Mouse (Mus musculus) hindbrain, embryonic 12.5 days (tissue): ENCODE data around the gene Aebp1. TPM values are rescaled to one million over a fixed set of nuclear protein-coding genes. Genes with fewer than 3 reads are reported as not detected.

Experiments used
- ATAC-seq: fragments of 200-750 bp; cut with Nextera tagmentation; 2 replicates; pipeline ENCODE4 v1.8.0; 2017; ENCODE audit warnings: moderate TSS enrichment; ENCODE audit not compliant: low FRiP score
- H3K27ac ChIP-seq: fragments of 300-500 bp; sonication (generic); 2 replicates; pipeline ENCODE4 v1.5.1; 2016; ENCODE audit warnings: mild to moderate bottlenecking
- H3K27me3 ChIP-seq: fragments of 300-500 bp; sonication (generic); 2 replicates; pipeline ENCODE4 v1.6.1; 2016; ENCODE audit warnings: mild to moderate bottlenecking
- H3K36me3 ChIP-seq: fragments of 300-500 bp; sonication (generic); 2 replicates; pipeline ENCODE4 v1.6.1; 2016; ENCODE audit warnings: mild to moderate bottlenecking
- H3K4me1 ChIP-seq: fragments of 300-500 bp; sonication (generic); 2 replicates; pipeline ENCODE4 v1.6.1; 2016
- H3K4me2 ChIP-seq: fragments of 300-500 bp; sonication (generic); replicated peaks from 2 replicates; pipeline ENCODE4 v1.6.1; 2016; ENCODE audit warnings: mild to moderate bottlenecking
- H3K4me3 ChIP-seq: fragments of 300-500 bp; sonication (generic); 2 replicates; pipeline ENCODE4 v1.5.1; 2016; ENCODE audit warnings: mild to moderate bottlenecking
- H3K9ac ChIP-seq: fragments of 300-500 bp; sonication (generic); 2 replicates; pipeline ENCODE4 v1.6.1; 2016; ENCODE audit warnings: mild to moderate bottlenecking, moderate library complexity
- H3K9me3 ChIP-seq: fragments of 300-500 bp; sonication (generic); replicated peaks from 2 replicates; pipeline ENCODE4 v1.6.1; 2016; ENCODE audit warnings: mild to moderate bottlenecking
- WGBS: fragments of 180-500 bp; shearing (Covaris S2); methylation state at CpG from one replicate; pipeline ENCODE4 v1.1.7; 2016; 5-methylcytosine and 5-hydroxymethylcytosine counted together
- polyA plus RNA-seq: library from polyadenylated mRNA; unstranded; fragments of >200 nt; fragmentation: Nextera tagmentation; extraction: Ambion mirVana; gene quantifications from 2 replicates; pipeline ENCODE4 v1.2.1, GENCODE M21; 2016

Aebp1 gene
- polyA plus RNA-seq, 1 experiment from 2014 or later, result 41.4 TPM

- H3K27me3 ChIP-seq, result peaks cover 29% of the 10 kb centered on the region
- no peaks in the 10 kb centered on the region for H3K9me3 ChIP-seq
- peaks cover 36% of the 10 kb centered on the region for H3K4me1 ChIP-seq
- H3K27ac ChIP-seq, result peak overlapping the region; percentile 75
- peak overlapping the region; percentile 73 for H3K4me2 ChIP-seq
- peak overlapping the region; percentile 38 for H3K4me3 ChIP-seq
- WGBS, result under 1% methylated on average over 32 of the region's 32 CpGs
- peak overlapping the region; percentile 58 for H3K9ac ChIP-seq
- H3K36me3 ChIP-seq, result no peaks in the 10 kb centered on the region
- ATAC-seq, result peak; percentile 81
These were observed 40.2 kb downstream of the Aebp1 start for GRCm38 (mm10) chr11:5901950-5902349.

GRCm38 (mm10) chr11:5902390-5902789 lies 40.6 kb downstream of the Aebp1 start:
- ATAC-seq, result peak; percentile 51; the same call in 1 of the 2 replicates
- peak overlapping the region; percentile 58 for H3K9ac ChIP-seq
- peaks cover 32% of the 10 kb centered on the region for H3K4me1 ChIP-seq
- H3K36me3 ChIP-seq, result no peaks in the 10 kb centered on the region
- peak overlapping the region; percentile 38 for H3K4me3 ChIP-seq
- 3% methylated on average over 6 of the region's 6 CpGs for WGBS
- H3K9me3 ChIP-seq, result no peaks in the 10 kb centered on the region
- peak overlapping the region; percentile 75 for H3K27ac ChIP-seq
- H3K27me3 ChIP-seq, result peaks cover 25% of the 10 kb centered on the region
- peak overlapping the region; percentile 73 for H3K4me2 ChIP-seq

GRCm38 (mm10) chr11:5903844-5904243 lies 42.1 kb downstream of the Aebp1 start:
- ATAC-seq, result no peak
- Histone ChIP-seq H3K4me1 (peaks cover 26% of the 10 kb centered on the region), H3K27ac (peak overlapping the region; percentile 40; the same call in 1 of the 2 replicates), H3K27me3 (peaks cover 14% of the 10 kb centered on the region), H3K9ac (no peak overlapping the region), H3K36me3 (no peaks in the 10 kb centered on the region), H3K4me2 (no peak overlapping the region), H3K9me3 (no peaks in the 10 kb centered on the region), H3K4me3 (no peak overlapping the region)
- WGBS, result 89% methylated on average over 2 of the region's 2 CpGs

GRCm38 (mm10) chr11:5904357-5904756 lies 42.6 kb downstream of the Aebp1 start:
- peaks cover 26% of the 10 kb centered on the region for H3K4me1 ChIP-seq
- no peaks in the 10 kb centered on the region for H3K36me3 ChIP-seq
- no peak overlapping the region for H3K9ac ChIP-seq
- peaks cover 9% of the 10 kb centered on the region; the same call in 1 of the 2 replicates for H3K27me3 ChIP-seq
- no peak overlapping the region for H3K4me2 ChIP-seq
- H3K27ac ChIP-seq, result 0 out of 2 replicates have a peak overlapping the region, but pooled peaks have one; percentile 1
- no peak for ATAC-seq
- H3K4me3 ChIP-seq, result no peak overlapping the region
- no peaks in the 10 kb centered on the region for H3K9me3 ChIP-seq
- 87% methylated on average over 19 of the region's 19 CpGs for WGBS

- H3K9me3 ChIP-seq, result no peaks in the 10 kb centered on the region
- H3K9ac ChIP-seq, result no peak overlapping the region
- H3K4me2 ChIP-seq, result no peak overlapping the region
- ATAC-seq, result no peak
- H3K4me1 ChIP-seq, result peaks cover 26% of the 10 kb centered on the region
- no peak overlapping the region for H3K27ac ChIP-seq
- H3K27me3 ChIP-seq, result 0 out of 2 replicates have a peak, but pooled peaks cover 8% of the 10 kb centered on the region
- WGBS, result 90% methylated on average over 6 of the region's 6 CpGs
- H3K4me3 ChIP-seq, result no peak overlapping the region
- no peaks in the 10 kb centered on the region for H3K36me3 ChIP-seq
These were observed 43.1 kb downstream of the Aebp1 start for GRCm38 (mm10) chr11:5904871-5905270.

GRCm38 (mm10) chr11:5905778-5906518 lies 44.2 kb downstream of the Aebp1 start:
- Histone ChIP-seq H3K9me3 (no peaks in the 10 kb centered on the region), H3K36me3 (no peaks in the 10 kb centered on the region), H3K4me2 (no peak overlapping the region), H3K27ac (no peak overlapping the region), H3K4me3 (no peak overlapping the region), H3K9ac (no peak overlapping the region), H3K27me3 (0 out of 2 replicates have a peak, but pooled peaks cover 8% of the 10 kb centered on the region), H3K4me1 (peaks cover 23% of the 10 kb centered on the region)
- no peak for ATAC-seq
- WGBS, result 88% methylated on average over 10 of the region's 10 CpGs

- no peak overlapping the region for H3K4me3 ChIP-seq
- H3K9me3 ChIP-seq, result no peaks in the 10 kb centered on the region
- H3K36me3 ChIP-seq, result no peaks in the 10 kb centered on the region
- H3K27me3 ChIP-seq, result 0 out of 2 replicates have a peak, but pooled peaks cover 6% of the 10 kb centered on the region
- H3K4me1 ChIP-seq, result peaks cover 12% of the 10 kb centered on the region
- no peak overlapping the region for H3K9ac ChIP-seq
- no peak for ATAC-seq
- H3K27ac ChIP-seq, result no peak overlapping the region
- 36% methylated on average over 5 of the region's 5 CpGs for WGBS
- no peak overlapping the region for H3K4me2 ChIP-seq
These were observed 45.3 kb downstream of the Aebp1 start for GRCm38 (mm10) chr11:5907096-5907495.

- H3K9me3 ChIP-seq, result no peaks in the 10 kb centered on the region
- 82% methylated on average over 4 of the region's 4 CpGs for WGBS
- no peak for ATAC-seq
- no peaks in the 10 kb centered on the region for H3K36me3 ChIP-seq
- no peak overlapping the region for H3K4me2 ChIP-seq
- H3K27me3 ChIP-seq, result no peaks in the 10 kb centered on the region
- no peaks in the 10 kb centered on the region for H3K4me1 ChIP-seq
- H3K27ac ChIP-seq, result no peak overlapping the region
- H3K4me3 ChIP-seq, result no peak overlapping the region
- no peak overlapping the region for H3K9ac ChIP-seq
These were observed 46.9 kb downstream of the Aebp1 start for GRCm38 (mm10) chr11:5908642-5909041.

- H3K4me1 ChIP-seq, result no peaks in the 10 kb centered on the region
- H3K27ac ChIP-seq, result no peak overlapping the region
- no peak overlapping the region for H3K9ac ChIP-seq
- WGBS, result 39% methylated on average over 5 of the region's 5 CpGs
- no peaks in the 10 kb centered on the region for H3K27me3 ChIP-seq
- H3K4me2 ChIP-seq, result no peak overlapping the region
- H3K36me3 ChIP-seq, result no peaks in the 10 kb centered on the region
- no peak for ATAC-seq
- H3K9me3 ChIP-seq, result no peaks in the 10 kb centered on the region
- no peak overlapping the region for H3K4me3 ChIP-seq
These were observed 50.9 kb downstream of the Aebp1 start for GRCm38 (mm10) chr11:5912635-5913034.

GRCm38 (mm10) chr11:5913256-5913655 lies 51.5 kb downstream of the Aebp1 start:
- Histone ChIP-seq H3K36me3 (no peaks in the 10 kb centered on the region), H3K27ac (no peak overlapping the region), H3K4me3 (no peak overlapping the region), H3K4me1 (no peaks in the 10 kb centered on the region), H3K9ac (no peak overlapping the region), H3K27me3 (no peaks in the 10 kb centered on the region), H3K9me3 (no peaks in the 10 kb centered on the region), H3K4me2 (no peak overlapping the region)
- 69% methylated on average over 8 of the region's 8 CpGs for WGBS
- no peak for ATAC-seq

GRCm38 (mm10) chr11:5913936-5914335 lies 52.2 kb downstream of the Aebp1 start:
- ATAC-seq, result no peak
- WGBS, result 73% methylated on average over 4 of the region's 4 CpGs
- H3K36me3 ChIP-seq, result no peaks in the 10 kb centered on the region
- no peak overlapping the region for H3K4me2 ChIP-seq
- no peaks in the 10 kb centered on the region for H3K27me3 ChIP-seq
- no peak overlapping the region for H3K27ac ChIP-seq
- no peaks in the 10 kb centered on the region for H3K9me3 ChIP-seq
- no peak overlapping the region for H3K9ac ChIP-seq
- H3K4me1 ChIP-seq, result no peaks in the 10 kb centered on the region
- H3K4me3 ChIP-seq, result no peak overlapping the region

GRCm38 (mm10) chr11:5914940-5915339 lies 53.2 kb downstream of the Aebp1 start:
- Histone ChIP-seq H3K9ac (no peak overlapping the region), H3K36me3 (no peaks in the 10 kb centered on the region), H3K4me3 (no peak overlapping the region), H3K27ac (no peak overlapping the region), H3K9me3 (no peaks in the 10 kb centered on the region), H3K27me3 (no peaks in the 10 kb centered on the region), H3K4me1 (no peaks in the 10 kb centered on the region), H3K4me2 (no peak overlapping the region)
- WGBS, result 59% methylated on average over 5 of the region's 5 CpGs
- no peak for ATAC-seq
